Mouse (Mus musculus) ovary, adult 18-20 months (tissue): ENCODE data around the gene Erv3.

ENCODE experiments used
- DNase-seq: peaks from one replicate; pipeline ENCODE4 v3.0.0; 2022; ENCODE audit warnings: low spot score, mixed read lengths

Erv3 gene

DNA sequence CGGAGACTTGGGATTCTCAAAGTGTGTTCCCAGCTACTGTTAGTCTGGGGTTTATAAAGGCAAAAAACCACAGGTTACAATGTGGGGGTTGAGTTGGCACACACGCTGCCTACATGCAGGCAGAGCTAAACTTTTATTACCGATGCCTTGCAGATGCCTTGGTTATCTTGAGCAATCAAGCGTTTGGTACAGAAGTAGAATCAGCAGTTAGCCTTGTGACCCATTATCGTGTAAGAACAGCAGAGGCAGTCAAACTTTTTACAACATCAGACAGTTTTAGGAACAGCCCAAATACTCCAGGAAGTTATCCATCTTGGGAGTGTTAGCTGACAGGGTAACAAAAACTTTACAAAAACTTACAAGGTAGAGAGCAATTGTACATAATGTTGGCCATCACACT is at the start of gene Erv3:
TSS of gene Erv3 (minus strand) at position 27 of the 400 bp plus-strand sequence.
- DNase-seq: no peak

DNA sequence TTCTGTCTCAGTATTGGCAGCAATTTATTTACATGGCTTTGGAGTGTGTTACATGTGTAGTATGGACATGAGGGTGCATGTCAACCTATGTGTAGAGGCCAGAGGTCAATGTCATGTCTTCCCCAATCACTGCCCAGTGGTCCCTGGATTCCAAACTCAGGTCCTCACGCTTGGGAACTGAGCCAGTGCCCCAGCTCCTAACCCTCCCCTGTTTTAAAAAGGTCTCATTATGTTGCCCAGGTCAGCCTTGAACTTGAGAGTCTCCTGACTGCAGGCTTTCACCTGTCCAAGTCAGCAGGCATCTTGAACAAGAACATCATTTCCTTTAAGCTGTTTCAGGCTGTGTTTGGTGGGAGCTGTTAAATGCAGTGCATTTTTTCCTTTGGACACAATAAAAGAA is 49.4 kb upstream of the Erv3 start:
- DNase-seq: no peak

DNA sequence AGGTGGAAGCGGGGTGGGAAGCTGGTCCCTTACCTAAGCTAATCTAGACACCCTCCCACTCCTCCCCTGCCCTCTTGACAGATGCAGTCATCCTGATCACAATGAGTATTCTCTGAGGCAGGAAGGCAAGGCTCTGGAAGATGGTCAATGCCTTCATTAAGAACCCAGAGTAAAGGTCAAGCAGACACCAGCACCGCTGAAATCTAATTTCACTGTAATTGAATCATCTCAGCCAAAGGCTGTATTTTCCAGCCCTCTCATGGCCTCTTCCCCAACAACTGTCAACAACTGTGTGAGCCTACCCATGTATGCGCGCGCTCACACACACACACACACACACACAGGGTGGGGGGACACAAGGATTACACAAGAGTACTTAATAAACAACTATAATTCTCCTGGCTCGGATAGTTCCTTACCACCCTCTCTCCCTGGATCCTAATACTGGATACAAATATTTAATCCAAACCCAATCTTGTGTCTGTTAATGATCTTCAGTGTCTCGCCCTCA is 48.9 kb upstream of the Erv3 start:
- no peak for DNase-seq

DNA sequence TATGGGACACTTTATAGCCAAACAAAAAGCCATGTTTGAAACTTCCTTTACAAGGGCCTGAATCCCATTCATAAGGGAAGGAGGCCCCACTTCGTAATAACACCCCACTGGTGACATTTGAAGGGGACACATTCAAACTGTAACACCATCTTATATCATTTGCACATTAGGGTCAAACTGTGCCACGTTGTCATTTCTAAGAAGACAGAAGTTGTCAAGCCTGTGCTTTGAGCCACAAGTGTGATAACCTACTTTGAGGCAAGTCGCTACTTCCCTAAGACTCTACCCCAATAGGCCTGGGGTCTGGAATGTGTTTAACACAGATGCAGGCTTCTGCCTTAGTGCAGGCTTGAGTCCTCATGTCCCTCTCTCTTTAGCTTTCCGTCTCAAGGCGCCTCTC is 47.8 kb upstream of the Erv3 start:
- DNase-seq: no peak

DNA sequence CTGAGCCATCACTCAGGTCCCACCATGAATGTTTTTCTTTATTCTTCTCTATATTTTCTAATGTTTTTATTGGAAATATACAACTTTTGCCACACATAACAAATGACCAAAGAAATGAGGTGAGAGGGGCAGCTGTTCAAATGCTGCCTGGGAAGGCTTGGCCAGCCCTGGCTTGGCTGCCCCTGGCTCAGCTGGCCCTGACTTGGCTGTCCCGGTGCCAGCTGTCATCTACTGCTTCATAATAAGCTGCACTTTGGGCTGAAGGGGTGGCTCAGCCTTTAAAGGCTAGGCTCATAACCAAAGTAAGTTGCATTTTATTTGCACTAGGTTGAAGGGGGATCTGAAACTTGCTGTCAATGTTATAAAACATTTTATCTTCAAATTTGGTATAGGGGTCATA is 47.3 kb upstream of the Erv3 start:
- DNase-seq: no peak

DNA sequence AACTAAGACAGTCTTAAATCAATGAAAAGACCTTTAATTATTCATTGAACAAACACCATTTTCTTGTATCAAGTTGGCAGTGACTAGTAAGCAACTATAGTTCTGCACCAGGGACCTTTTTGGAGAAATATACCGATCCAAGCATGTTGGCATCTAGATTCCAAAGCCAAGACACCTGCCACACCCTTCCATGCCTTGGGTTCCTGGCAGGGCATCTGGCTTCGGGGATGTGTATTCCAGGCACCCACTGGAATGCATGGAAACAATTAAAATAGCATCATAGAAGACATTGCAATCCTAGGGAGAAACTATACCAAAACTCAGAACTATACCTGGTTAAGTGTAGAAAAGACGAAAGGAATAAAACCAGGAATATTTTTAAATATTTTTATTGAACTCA is 46.7 kb upstream of the Erv3 start:
- DNase-seq: no peak

DNA sequence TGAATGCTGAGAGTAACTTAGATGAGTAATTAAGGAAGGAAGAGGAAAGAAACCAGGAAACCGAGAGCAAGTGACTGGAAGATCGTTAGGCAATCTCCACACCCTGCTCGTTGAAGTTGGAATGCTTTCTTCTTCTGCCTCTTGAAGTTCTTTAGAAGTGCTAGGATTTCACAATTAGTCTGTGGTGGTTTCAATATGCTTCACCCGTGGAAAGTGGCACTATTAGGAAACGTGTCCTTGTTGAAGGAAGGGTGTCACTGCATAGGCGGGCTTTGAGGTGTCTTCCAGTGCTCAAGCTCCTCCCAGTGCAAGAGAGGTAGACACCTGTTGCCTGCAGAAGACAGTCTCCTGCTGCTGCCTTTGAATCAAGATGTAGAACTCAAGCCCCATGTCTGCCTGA is 46.2 kb upstream of the Erv3 start:
- no peak for DNase-seq

DNA sequence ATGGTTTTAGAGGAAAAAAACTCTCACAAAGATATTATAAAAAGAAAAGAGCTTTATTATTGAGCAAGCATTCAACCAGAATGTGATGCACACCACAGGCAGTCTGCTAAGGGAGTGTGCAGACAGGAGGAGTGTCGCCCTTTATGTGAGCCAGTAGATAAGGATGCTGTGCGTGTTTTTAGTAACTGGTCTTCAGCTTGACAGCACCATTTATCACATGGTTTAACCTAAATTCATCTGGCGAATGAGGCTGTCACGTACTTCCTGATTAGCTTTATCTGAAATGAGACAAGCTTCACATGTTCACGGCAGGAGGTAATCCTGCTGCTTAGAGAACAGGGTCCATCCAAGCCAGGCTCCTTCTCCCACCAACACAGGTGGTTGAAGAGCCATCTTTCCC is 45.5 kb upstream of the Erv3 start:
- no peak for DNase-seq

DNA sequence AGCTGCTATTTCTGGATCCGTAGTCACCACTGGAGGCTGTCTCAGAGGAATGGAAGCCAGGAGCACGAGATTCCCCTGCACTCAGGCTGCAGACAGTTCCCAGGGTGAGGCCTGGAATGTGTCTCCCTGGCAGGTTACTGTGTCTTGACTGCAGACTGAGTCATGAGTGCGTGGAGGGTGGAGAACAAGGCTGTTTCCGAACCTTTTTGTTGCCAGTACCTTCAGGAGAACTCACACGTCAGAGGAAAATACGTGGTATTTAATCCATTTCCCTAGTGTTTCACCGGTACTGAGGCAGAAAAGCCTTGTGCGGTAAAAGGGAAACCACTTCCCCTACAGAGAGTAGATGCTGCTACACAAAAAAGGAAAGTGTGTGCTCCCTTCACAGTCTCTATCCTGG is 43.3 kb upstream of the Erv3 start:
- peak; percentile 24 for DNase-seq

DNA sequence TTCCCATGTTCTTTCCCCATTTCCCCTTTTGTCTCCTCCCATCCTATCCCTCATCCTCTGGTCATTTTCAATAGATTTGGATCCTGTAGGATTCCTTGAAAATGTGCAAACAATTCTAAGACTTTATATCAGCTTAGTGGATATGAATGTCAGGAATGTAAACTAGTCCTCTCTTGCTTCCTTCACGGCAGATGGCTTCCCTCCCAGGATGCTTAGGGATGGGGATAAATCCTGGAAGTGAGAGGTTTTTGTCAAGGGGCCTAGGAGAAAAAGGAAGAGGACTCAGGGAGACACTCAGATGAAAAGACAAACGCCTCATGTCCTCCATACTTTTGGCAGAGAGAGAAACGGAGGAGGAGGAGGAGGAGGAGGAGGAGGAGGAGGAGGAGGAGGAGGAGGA is 42.9 kb upstream of the Erv3 start:
- no peak for DNase-seq

DNA sequence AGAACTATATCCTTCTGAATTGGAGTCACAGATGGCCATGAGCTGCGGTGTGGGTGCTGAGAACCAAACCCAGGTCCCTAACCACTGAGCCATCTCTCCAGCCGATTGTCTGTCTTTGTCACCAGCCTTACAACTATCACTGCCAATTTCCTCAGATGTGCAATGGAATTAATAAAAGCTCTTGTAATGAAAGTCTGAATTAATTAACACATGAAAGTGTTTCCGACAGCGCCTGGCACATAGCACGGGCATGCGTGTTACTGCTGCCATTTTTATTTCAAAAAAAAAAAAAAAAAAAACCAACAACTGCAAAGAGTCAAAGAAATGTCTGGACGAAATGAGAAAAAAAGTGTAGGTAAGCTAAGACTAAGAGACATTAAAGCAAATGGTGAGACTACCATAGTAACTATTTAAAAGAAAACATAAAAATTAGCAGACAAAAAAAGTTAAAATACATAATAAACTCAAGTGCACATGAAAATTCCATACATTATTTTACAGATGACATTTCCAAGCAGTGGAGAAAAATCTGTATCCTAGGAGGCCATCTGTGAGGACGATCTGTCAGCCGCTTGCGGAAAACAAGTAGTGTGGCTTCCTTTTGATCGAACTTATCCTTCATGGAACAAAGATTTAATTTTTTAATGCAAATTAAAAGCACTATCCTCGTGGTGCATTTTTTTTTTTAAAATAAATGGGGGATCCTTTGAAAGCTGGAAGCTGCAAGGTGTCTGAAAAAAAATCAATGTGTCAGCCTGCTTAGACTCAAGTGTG is 38.0 kb upstream of the Erv3 start:
- DNase-seq: no peak

DNA sequence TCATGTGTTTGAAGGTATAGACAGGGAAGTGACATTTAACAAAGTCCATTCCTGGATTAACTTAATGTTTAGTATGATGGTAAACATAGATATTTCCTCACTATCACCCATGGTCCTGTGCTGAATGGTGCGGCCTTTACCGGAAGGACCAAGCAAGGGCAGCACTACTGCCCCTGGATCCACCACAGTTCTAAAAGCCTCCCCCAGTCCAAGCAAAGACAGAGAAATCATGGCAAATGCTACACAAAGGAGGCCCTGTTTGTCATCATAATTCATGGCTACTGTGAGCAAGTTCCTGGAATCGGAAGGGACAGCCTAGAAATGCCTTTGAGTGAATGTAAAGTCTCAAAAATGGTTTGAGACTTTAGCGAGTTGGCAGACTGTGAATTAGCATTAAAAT is 36.5 kb upstream of the Erv3 start:
- no peak for DNase-seq

DNA sequence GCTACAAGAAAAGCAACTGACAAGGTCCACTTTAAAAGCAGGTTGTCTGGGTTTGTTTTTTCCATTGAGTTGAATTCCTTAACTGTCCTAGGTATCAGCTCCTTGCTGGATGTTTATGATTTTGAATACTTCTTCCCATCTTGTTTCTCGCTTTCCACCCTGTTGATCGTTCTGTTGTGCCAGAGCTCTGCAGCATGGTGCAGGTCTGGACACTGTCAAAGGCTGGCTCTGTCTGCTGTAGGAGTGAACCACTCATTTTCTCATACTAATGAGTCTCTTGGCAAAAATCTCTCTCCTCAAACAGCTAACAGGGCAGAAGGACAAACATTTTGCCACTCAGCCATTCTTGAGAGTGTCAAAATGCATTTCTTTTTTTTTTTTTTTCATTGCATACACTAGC is 35.6 kb upstream of the Erv3 start:
- no peak for DNase-seq

DNA sequence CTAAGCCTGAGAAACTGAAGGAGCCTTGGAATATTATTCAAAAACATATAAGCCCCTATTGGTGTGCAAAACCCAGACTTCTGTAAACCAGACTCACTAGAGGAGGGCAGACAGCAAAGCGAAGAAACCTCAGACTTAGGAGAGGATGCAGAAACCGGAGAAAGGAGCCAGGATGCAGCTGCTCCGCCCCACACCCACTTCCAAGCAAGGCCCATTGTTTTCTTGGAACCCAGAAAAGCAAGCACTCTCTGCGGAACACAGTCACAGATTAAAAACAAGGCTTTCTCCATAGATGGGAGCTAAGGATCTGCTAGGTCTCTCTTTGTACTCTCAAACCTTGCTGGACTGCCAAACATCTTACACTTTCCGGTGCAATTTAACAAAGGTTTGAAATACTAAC is 33.0 kb upstream of the Erv3 start:
- DNase-seq: no peak

DNA sequence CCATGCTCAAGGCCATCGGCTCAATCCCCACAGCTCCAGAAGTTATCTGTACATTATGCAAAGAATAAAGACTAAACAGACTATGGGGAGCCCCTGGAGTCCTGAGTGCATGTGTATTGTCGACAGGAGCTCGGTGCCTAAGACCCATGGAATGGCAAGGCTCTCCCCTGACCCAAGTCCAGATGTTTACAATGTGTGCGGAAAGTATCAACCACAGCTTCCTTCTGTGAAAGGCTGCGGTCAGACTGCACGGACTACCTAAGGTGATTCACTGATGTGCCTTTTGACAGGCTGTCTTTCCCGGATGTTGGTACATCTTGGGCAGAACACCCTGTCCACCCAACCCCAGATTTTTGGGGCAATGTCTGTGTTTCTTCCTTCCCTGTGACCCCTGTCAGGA is 28.7 kb upstream of the Erv3 start:
- DNase-seq: no peak

DNA sequence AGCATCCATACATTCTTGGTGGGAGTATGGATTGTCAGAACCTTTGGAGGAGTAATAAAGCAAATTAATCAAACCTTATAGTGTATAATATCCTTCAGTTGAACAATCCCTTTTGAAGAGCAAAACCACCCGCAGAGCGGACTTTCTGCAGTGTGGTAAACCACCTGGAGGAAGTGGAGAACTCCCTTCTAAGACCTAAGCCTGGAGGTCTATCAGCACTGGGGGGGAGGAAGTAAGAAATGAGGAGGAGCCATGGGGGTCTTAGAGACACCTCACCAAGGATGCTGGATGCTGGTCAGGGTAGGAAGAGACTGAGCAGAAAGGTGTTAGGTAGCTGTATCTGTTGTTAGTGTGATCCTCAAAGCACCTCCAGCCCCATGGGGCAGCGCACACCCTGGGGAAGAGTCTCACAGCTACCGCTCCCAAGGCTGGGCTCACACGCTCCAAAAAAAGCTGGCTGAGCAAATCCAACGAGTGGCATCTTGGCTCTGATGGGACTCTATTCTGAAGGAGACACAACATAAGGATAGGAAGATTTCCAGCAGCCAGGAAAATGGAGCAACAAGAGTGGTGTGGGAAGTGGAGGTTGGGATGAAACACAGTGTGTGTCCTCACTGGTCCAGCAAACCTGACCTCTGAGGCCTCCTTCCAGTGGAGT is 27.1 kb upstream of the Erv3 start:
- no peak for DNase-seq

DNA sequence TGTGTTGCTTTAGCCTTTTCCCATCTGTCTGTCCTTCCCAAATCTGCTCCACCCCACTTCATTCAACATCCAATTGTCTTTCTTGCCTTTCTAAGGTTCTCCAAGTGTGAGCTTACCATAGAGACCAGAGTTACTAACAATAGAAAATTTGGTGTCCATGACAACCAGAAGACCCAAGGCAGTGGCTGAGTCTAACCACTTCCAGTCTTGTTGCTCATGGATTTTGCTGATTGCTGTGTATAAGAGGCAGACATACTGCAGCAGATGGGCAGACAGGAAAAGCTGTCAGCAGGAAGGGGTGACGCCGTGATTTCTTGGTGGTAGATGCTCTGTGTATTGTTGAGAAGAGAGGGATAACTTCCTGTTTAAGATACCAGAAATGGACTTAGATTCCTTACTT is 23.6 kb upstream of the Erv3 start:
- no peak for DNase-seq

DNA sequence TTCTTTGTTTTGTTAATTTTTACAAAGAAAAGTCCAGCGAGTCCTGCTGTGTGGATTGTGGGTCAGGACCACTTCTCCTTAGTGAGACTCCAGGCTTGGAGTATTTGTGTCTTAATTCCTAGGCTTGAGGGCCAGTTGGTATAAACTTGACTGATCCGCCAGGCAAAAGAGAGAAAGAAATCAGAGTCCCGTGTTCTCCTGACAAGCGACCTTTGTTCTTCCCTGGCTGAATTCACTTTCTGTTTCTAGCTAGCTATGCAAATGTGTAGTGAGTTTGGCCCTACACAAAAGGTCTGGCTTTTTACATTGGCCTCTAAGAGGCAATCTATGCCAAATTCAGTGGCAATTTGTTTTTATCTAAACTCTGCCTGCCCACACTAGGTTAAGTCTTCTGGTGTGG is 22.2 kb upstream of the Erv3 start:
- no peak for DNase-seq

DNA sequence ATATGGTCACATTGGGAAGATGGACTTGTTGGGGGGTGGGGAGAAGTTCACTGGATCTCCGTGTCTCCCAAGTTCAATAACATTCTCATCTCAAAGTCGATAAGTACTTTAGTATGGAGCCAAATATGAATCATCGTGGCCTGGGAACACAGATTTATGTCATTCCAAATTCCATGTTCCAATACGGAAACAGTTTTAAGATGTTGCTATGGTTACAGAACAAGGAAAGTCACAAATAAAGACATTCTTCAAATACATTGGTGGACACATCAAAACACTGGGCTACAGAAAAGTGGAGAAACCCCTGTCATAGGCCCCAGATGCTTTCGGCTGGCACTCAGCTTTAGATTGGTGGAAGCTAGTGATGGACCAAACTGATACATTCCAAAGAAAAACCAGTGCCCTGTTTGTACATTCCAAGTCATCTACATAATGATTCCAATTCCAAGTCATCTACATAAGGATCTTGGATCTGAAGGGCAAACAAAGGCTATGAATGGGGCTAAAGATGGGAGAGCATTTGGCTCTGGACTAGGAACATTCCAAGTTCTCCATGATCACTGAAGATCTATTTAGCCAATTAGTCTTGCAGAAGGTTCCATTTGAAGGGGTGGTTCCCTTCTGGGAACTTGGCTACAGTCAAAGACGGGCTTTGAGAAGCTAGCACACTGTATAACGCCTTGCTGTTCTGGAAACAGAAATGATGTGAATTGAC is 17.2 kb upstream of the Erv3 start:
- no peak for DNase-seq

DNA sequence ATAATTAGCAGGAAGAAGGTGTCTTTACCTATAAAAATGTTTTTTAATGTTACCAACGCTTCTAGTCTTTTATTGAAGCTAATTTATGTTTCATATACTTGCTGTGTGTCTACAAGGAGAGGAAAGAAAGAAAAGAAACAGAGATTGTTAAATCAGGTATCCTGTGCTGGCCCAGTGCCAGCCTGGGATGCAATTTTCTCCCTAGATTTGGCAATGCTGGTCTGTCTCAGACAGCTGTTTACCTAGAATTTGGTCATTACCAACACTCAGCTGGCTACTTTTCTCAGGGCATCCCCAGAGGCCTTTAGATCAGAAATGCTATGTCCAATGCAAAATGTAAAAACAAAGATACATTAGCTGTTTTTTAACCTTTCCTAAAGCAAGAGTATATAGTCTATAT is 13.8 kb upstream of the Erv3 start:
- no peak for DNase-seq

DNA sequence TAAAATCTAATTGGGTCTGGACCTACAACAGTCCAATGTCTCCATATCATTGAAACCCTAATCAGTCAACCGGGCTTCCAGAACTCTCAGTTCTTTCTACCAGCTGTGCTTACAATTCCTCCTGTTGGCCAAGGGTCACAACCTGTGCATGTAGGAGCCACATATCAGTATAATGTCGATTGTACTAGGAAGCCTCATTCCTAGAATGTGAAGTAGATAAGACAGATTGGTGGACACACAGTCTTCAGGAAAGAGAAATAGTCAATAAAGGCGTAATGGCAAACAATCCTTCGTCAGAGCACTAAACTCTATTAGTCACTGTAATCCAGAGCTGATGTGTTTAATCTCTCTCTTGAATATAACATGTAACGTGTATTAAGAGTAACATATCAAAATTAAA is 9.4 kb upstream of the Erv3 start:
- no peak for DNase-seq

DNA sequence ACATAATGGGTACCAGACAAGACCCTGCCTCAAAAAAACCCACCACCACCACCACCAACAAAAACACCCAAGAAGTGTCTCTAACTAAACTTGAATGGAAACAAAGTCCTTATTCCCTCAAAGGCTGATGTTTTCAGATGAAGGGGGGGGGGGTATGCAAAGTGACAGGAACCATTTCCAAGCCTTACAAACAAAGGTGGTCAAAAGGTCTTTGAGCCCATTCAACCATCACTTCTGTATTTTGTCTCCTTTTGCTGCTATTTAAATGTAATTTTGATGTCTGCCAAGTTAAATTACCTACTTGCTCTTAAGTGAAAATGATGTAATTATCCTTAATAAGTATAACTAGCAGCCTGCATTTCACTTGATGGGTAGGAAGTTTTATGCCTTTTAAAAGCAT is 7.1 kb upstream of the Erv3 start:
- no peak for DNase-seq

DNA sequence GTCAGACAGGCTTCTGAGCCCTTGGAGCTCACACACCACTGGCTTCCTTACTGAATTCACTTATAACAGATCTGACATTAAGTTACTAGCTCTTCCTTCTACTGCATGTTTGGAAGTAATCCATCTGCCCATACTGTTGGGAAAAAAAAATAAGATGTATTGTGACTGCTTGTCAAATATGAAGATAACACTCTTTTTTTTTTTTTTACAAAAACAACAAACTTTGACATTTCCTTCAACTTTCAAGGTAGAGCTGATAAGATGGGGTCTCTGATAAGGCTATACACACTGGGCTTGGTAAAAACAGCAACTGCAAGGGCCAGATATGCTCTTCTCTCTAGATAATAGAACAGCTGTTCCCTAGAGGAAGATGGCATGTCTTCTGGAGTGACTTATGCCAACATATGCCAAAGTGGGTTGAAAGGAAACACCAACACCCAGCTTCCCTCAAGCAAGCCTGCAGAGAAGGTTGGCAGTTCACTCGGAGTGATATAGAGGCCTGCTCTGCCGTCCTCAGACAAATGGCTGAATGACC is 4.8 kb upstream of the Erv3 start:
- no peak for DNase-seq
